Mouse (Mus musculus): Measurements from ENCODE around the gene Pml. TPM values are rescaled to one million over a fixed set of nuclear protein-coding genes. Genes with fewer than 3 reads are reported as not detected.

Pml gene
- polyA plus RNA-seq, 1 experiment from 2014 or later = 15.5 TPM

DNA sequence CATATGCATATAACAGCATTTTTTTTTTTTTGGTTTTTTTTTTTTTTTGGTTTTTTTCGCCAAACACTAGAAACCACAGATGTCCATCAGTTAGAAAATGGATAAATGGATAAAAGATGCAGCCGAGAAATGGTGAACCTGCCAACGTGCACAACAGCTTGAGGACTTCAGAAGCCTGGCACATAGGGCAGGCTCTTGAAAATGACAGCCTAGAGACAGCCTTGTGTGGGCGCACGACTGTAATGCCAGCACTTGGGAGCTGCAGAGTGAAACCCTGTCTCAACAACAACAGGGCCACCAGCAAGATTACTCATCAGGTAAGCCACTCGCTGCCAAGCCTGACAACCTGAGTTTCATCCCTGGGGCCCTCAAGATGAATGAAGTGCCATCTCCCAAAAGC lies 80.2 kb downstream of the Pml start:
- Histone ChIP-seq H3K27ac (no peak overlapping the region), H3K9ac (no peak overlapping the region), H3K27me3 (replicated peaks) (no peaks in the 10 kb centered on the region), H3K9me3 (no peaks in the 10 kb centered on the region), H3K36me3 (no peaks in the 10 kb centered on the region), H3K4me2 (no peak overlapping the region), H3K4me1 (no peaks in the 10 kb centered on the region), H3K4me3 (replicated peaks) (no peak overlapping the region)
- WGBS = 79% methylated on average over 6 of the region's 6 CpGs
- ATAC-seq (ENCODE audit: insufficient read depth, low FRiP score, low read depth) = no peak

DNA sequence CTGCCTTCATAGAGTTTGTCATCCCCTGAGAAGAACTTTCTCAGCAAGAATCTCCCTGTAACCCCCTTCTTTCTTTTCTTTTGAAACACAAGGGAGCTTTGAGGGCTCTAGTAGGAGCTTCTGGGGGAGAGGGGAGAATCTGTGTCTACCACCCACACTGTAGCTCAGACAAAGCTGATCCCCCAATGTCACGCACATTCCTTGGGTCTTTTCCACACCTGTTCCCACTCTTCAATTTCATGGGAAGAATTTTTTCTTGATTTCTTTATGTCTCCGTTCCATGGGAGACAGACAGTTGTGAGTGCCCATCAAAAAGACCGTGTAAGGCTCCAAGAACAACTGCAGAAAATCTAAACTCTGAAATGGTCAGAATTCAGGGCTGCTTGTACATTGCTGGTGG lies 80.7 kb downstream of the Pml start:
- H3K36me3 ChIP-seq = no peaks in the 10 kb centered on the region
- H3K27me3 ChIP-seq (replicated peaks) = no peaks in the 10 kb centered on the region
- H3K4me3 ChIP-seq (replicated peaks) = no peak overlapping the region
- no peak for ATAC-seq (ENCODE audit: insufficient read depth, low FRiP score, low read depth)
- no peaks in the 10 kb centered on the region for H3K9me3 ChIP-seq
- H3K4me1 ChIP-seq = no peaks in the 10 kb centered on the region
- no peak overlapping the region for H3K27ac ChIP-seq
- H3K4me2 ChIP-seq = no peak overlapping the region
- 69% methylated on average over 3 of the region's 3 CpGs for WGBS
- H3K9ac ChIP-seq = no peak overlapping the region

Small RNA genes lying within 50 kb of the gene (microRNA-seq; reads per million reads assigned to microRNA genes)
- gene Mir6385 = not detected

Other genes with a start within 250 kb of the Pml start
- gene Cyp11a1, start 243.4 kb downstream of the Pml start, polyA plus RNA-seq (2015; fragmentation: Nextera tagmentation; extraction: Ambion mirVana) = 4.2 and 5.4 TPM in 2 replicates
- gene Stra6, start 186.0 kb downstream of the Pml start, polyA plus RNA-seq (2015; fragmentation: Nextera tagmentation; extraction: Ambion mirVana) = 1.8 and 3.3 TPM in 2 replicates
- gene Ccdc33, start 131.0 kb downstream of the Pml start, polyA plus RNA-seq (2015; fragmentation: Nextera tagmentation; extraction: Ambion mirVana) = 0.18 and 0.19 TPM in 2 replicates
- gene Islr, start 45.5 kb downstream of the Pml start, polyA plus RNA-seq (2015; fragmentation: Nextera tagmentation; extraction: Ambion mirVana) = 105 and 114 TPM in 2 replicates
- 1.5 and 1.7 TPM in 2 replicates for gene Islr2, start 45.5 kb downstream of the Pml start, polyA plus RNA-seq (2015; fragmentation: Nextera tagmentation; extraction: Ambion mirVana)
- gene Stoml1, start 3.4 kb upstream of the Pml start, polyA plus RNA-seq (2015; fragmentation: Nextera tagmentation; extraction: Ambion mirVana) = 24.1 and 30.0 TPM in 2 replicates
- 42.1 and 49.2 TPM in 2 replicates for gene Loxl1, start 63.4 kb upstream of the Pml start, polyA plus RNA-seq (2015; fragmentation: Nextera tagmentation; extraction: Ambion mirVana)
- 0.14 TPM in 1 of 2 replicates, not detected in the other for gene Tbc1d21, start 120.7 kb upstream of the Pml start, polyA plus RNA-seq (2015; fragmentation: Nextera tagmentation; extraction: Ambion mirVana)
- gene Insyn1, start 238.8 kb upstream of the Pml start, polyA plus RNA-seq (2015; fragmentation: Nextera tagmentation; extraction: Ambion mirVana) = 1.2 and 1.5 TPM in 2 replicates